Mouse (Mus musculus): Measurements from ENCODE around the gene Cbfa2t3.

Cbfa2t3 gene

GRCm38 (mm10) chr8:122699005-122699492 lies at the start of gene Cbfa2t3:
TSS of gene Cbfa2t3 (minus strand) at chr8:122699109.
- no peak for DNase-seq (ENCODE audit: low read depth, low spot score)

GRCm38 (mm10) chr8:122747825-122748224 lies 48.9 kb upstream of the Cbfa2t3 start:
- DNase-seq (ENCODE audit: low read depth, low spot score) = no peak

GRCm38 (mm10) chr8:122746439-122746838 lies 47.5 kb upstream of the Cbfa2t3 start:
- no peak for DNase-seq (ENCODE audit: low read depth, low spot score)

DNA sequence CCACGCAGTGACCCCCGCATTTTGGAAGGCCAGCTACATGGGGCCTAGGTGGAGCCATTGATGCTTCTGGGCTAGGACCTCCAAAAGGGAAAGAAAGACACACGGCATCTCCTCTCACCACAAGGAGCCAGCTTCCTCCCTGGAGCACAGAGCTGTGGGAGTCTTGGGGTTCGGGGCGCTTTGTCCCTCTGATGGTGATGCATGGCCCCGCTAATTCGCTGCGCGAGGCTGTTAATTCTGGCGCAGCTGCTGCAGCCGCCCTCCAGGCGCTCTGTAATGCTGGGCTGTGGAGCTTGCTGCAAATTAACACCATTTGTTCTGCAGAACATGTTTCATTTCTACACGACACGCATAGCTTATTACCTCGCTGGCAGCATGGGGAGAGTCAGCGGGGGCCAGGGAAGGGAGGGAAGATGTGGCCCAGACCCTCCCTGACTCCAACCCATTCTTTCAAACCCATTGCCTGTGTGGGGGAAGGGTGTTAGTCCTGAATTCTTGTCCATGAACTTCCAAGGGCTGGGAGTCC lies 46.9 kb upstream of the Cbfa2t3 start:
- DNase-seq (ENCODE audit: low read depth, low spot score) = no peak

DNA sequence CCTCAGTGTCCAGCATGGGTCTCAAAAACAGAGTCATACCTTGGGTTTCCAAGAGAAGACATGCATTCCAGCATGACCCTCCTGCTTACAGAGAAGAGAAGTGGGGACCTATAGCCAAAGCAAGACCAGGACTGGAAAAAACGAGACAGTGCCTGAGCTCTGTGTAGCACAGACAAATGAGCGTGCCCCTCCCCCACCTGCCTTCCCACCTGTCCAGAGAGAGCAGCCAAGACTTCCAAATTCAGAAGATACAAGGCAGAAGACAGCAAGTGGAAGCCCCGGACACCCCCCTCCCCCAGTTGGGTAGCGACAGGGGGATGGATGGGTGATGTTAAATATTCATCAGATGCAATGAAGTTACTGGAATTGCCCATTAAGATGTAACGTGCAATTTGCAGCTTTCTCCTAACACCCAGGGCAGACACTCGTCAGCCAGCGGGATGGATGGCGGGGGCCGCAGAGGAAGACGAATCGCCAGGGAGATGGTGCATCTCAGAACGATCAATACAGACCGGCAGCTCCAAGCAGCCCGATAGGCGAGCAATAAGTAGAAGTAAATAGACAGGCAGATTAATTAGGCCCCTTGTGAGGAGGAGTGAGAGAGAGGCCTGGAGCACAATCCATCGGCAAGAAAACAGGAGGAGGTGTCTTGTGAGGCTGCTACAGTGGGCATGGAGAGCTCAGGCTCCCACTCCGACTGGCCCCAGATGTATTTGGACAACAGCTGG lies 46.3 kb upstream of the Cbfa2t3 start:
- no peak for DNase-seq (ENCODE audit: low read depth, low spot score)

- DNase-seq (ENCODE audit: low read depth, low spot score) = no peak
Observed at GRCm38 (mm10) chr8:122742471-122742870, 43.6 kb upstream of the Cbfa2t3 start.

- DNase-seq (ENCODE audit: low read depth, low spot score) = no peak
Observed at GRCm38 (mm10) chr8:122739102-122739725, 40.3 kb upstream of the Cbfa2t3 start.

- no peak for DNase-seq (ENCODE audit: low read depth, low spot score)
Observed at GRCm38 (mm10) chr8:122737886-122738285, 39.0 kb upstream of the Cbfa2t3 start.

DNA sequence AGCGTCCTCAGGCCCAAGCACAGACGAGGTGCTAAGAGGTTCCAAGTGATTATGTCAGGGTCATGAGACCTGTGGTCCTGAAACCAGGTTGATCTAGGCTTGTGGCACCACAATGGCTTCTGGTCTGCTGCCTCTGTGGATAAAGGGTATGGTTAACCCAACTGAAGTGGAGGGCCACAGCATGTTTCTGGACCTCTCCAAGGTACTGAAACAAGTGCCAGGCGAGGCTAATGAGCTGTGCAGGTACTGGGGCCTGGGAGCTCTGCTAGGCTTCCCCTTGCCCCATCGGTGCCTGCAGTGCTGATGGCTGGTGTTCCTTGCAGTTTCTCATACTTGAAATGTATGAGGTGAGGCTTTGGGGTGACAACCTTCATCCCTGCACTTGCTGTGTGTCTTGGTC lies 38.2 kb upstream of the Cbfa2t3 start:
- DNase-seq (ENCODE audit: low read depth, low spot score) = no peak

DNA sequence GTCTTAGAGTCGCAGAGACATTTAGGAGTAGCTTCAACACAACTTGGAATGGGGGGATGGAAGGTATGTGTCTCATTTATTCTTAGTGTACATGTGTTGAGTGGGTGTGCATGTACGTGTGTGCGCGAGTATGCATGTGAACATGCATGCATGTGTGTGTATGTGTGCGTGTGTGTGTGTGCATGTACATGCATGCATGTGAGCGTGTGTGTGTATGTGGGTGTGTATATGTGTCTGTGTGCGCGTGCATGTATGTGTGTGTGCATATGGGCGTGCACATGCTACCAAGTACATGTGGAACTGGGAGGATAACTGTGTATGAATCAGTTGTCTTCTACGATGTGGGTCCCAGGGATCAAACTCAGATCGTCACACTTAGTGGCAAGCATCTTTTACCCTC lies 37.7 kb upstream of the Cbfa2t3 start:
- DNase-seq (ENCODE audit: low read depth, low spot score) = no peak

- DNase-seq (ENCODE audit: low read depth, low spot score) = no peak
Observed at GRCm38 (mm10) chr8:122735542-122736473, 36.9 kb upstream of the Cbfa2t3 start.

- DNase-seq (ENCODE audit: low read depth, low spot score) = no peak
Observed at GRCm38 (mm10) chr8:122735110-122735509, 36.2 kb upstream of the Cbfa2t3 start.

GRCm38 (mm10) chr8:122728630-122729029 lies 29.7 kb upstream of the Cbfa2t3 start:
- DNase-seq (ENCODE audit: low read depth, low spot score) = no peak

- no peak for DNase-seq (ENCODE audit: low read depth, low spot score)
Observed at GRCm38 (mm10) chr8:122727412-122727811, 28.5 kb upstream of the Cbfa2t3 start.

- DNase-seq (ENCODE audit: low read depth, low spot score) = no peak
Observed at GRCm38 (mm10) chr8:122726789-122727188, 27.9 kb upstream of the Cbfa2t3 start.

GRCm38 (mm10) chr8:122725187-122725586 lies 26.3 kb upstream of the Cbfa2t3 start:
- DNase-seq (ENCODE audit: low read depth, low spot score) = no peak

DNA sequence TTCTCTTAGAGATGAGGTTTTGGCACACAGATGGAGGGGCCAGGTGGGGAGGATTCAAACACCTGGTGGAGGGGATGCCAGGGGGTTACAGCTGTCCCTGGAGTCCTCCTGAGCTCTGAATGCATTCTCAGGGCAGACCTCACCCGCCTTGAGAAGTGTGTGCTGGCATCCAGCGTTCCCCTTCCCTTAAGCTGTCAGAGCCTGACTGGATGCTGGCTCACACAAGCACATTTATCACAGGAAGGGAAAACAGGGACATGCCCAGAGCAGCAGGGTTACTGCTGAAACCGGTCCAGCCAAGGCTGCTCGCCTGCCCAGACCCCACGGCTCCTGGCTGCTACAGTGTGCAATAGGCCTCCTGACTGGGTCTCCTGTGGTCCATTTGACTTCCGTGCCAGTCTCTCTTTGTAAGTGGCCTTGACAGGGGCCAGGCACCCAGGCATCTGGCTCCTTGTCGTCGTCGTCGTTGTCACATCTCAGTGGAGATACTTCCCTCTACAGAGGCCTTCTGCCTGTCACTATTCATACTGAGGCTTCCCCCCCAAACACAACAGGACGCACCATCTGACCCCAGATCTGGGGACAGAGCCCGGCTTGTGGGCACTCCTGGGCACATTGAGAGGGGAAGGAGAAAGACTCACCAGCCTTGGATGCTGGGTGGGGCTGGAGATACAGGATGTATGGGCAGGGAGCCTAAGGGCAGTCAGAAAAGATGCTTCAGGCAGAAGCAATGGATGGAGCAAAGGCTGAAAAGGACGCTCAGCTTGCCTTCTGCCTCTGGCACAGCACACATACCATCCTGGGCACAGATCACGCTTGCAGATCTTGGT lies 22.1 kb upstream of the Cbfa2t3 start:
- DNase-seq (ENCODE audit: low read depth, low spot score) = no peak

DNA sequence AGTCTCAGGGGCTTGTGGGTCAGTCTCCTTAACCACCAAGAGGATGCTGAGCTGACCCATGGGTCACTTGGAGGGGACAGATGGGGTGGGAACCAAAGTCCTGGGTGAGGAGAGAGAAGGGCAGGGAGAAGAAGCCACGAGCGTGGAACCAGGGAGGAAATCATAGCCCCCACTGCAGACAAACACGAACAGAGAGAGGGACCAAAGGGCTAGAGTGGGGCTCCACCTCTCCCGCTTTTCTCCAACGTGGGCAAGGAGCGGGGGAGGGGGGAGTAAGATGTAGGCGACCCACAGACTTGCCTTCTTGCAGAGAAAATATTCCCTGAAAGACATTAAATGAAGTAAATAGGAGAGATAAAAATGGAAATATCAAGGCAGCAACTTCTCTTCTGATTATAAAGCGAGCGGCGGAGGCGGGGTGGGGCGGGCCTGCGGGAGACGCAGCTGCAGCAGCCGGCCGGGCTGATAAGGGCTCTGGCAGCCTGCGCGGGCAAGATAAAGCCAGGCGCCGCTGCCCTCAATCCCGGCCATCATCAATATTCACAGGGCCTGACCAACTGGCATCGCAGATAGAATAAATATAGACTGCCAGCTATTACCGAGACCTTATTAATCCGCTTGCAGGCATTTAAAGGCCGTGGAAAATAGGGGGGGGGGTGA lies 21.3 kb upstream of the Cbfa2t3 start:
- no peak for DNase-seq (ENCODE audit: low read depth, low spot score)

GRCm38 (mm10) chr8:122719500-122720065 lies 20.7 kb upstream of the Cbfa2t3 start:
- DNase-seq (ENCODE audit: low read depth, low spot score) = no peak
